In genomic region chr12:69986786-69987497, GRCm38 (mm10) we compare ENCODE assay signal across 8 mouse cellular contexts. TPM values are rescaled to one million over a fixed set of nuclear protein-coding genes. Genes with fewer than 3 reads are reported as not detected.
DNase-seq lines count a peak whose midpoint lies in the region; ATAC-seq lines count a peak whose summit lies in the region.

TSS of gene Sav1 (minus strand) at chr12:69987002.

- H3K4me1 ChIP-seq in megakaryocyte, embryonic 14.5 days, result peaks cover 50% of the 10 kb centered on the region

- peak; percentile 93 to 94 for DNase-seq in adrenal gland, adult 18-20 months (ENCODE audit: low spot score in 2 of 2)
- DNase-seq in embryo, embryonic 10.5 days (ENCODE audit: low spot score), result peak; percentile 89
- peak; percentile 92 for DNase-seq in gastrocnemius, postnatal 14 days
- peak; percentile 58 to 84 for DNase-seq in left cerebral cortex, adult 9 months (ENCODE audit: low spot score in 2 of 2)
- DNase-seq in right cerebral cortex, adult 2 months (ENCODE audit: low spot score in 2 of 2), result peak; percentile 76 to 85
- DNase-seq in urinary bladder, postnatal 14 days (ENCODE audit: low spot score), result peak; percentile 88

- intact Hi-C loops in gastrocnemius, postnatal 14 days (cut with DNase I; ENCODE audit: low total_unique reads), result no loop called here

- H3K4me3 ChIP-seq in megakaryocyte, embryonic 14.5 days (replicated peaks), result peak within 1 kb of the TSS; percentile 100

- H3K27me3 ChIP-seq in megakaryocyte, embryonic 14.5 days (replicated peaks), result no peaks in the 10 kb centered on the region

- peaks cover 26% of the 10 kb centered on the region for H3K36me3 ChIP-seq in megakaryocyte, embryonic 14.5 days (replicated peaks; ENCODE audit: low read length)

- H3K9me3 ChIP-seq in megakaryocyte, embryonic 14.5 days, result no peaks in the 10 kb centered on the region

- peak; percentile 63 for ATAC-seq in inflammation-experienced regulatory T-cells, adult 6 months

RNA-seq across cellular contexts. Expression of gene Sav1, which starts in this region (rescaled TPM):
- total RNA-seq in adrenal gland, adult 18-20 months (2021), result 10 to 100 TPM; 51.0 to 54.0 TPM
- total RNA-seq in gastrocnemius, postnatal 14 days (2021), result 10 to 100 TPM; 27.9 to 31.0 TPM
- polyA plus RNA-seq in inflammation-experienced regulatory T-cells, adult 6 months (2017; shearing (Covaris generic)), result 1 to 10 TPM; 2.9 to 3.5 (median 3.3) TPM
- polyA plus RNA-seq in megakaryocyte, embryonic 14.5 days (2012; ENCODE audit: insufficient read depth, low replicate concordance), result 8.6 and 9.6 TPM in 2 replicates

Comparison
In these comparisons a context has a peak if more than half of its experiments do, and no peak if none do; other contexts are left out.
1. Peak in every context shown above with its lines: DNase-seq, ATAC-seq and H3K4me3 ChIP-seq.